ENCODE assay signal across 7 mouse cellular contexts in the genomic region with DNA sequence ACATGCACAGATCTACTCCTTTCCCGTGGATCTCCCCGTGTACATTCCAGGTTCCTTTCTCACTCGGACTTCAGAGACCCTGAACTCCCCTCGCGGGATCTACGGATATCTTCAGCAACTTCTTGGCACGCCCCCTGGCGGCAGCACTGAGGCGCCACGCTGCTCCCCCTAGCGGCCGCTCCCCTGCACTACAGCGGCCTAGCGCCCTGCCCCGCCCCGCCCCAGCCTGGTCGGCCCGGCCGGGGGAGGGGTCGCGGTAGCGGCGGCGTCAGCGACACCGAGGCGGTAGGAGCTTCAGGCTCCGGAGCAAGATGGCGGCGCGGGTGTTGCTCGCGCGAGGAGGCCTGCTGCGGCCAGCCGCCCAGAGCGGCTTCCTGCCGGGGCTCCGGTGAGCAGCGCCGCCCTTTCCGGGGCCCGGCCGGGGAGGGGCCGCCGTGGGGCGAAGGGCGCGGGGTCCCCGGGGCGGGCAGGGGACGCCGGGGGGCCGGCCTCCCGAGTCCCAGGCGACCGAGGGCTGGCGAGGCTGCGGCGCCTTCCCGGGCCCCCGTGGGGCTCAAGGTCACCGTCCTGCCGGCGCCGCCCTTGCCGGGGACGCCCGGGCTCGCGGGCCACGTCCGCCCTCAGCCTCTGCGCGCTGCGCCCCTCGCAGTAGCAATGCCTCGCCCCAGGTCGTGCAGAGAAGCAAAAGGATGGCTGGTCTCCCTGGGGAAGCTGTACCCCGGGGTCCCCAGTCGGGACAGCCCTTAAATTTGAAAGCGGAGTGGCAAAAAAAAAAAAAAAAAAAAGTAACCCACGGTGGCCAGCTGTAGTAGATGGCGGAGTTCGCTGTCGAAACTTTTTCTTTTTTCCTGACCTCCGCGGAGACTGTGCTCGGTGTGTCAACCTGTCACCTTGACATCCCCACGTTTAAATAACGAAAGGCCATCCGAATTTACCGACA. TPM values are rescaled to one million over a fixed set of nuclear protein-coding genes. Genes with fewer than 3 reads are reported as not detected.
A peak's percentile ranks its signal among the peaks of the same experiment; 100 is the strongest.
DNase-seq lines count a peak whose midpoint lies in the region; ATAC-seq and TF ChIP-seq lines count a peak whose summit lies in the region.

Gene Nipsnap2, plus strand, starts transcription at position 230 of the 940 bp plus-strand sequence.

- peak within 1 kb of the TSS; percentile 65 for H3K4me2 ChIP-seq in intestine, postnatal 0 days (replicated peaks; ENCODE audit: low read depth)
- H3K4me2 ChIP-seq in midbrain, embryonic 12.5 days (replicated peaks) = peak within 1 kb of the TSS; percentile 56

- intact Hi-C loops in left cerebral cortex, postnatal 4 days (cut with DNase I) = loop anchor here (5.0 kb wide), 2 partner anchors 113 to 663 kb away; no protein-coding TSS in a partner anchor

- peak; percentile 100 for TF ChIP-seq CTCF in intestine, postnatal 0 days (IDR thresholded peaks at IDR 0.05; ENCODE audit: low read depth)
- peak; percentile 100 for TF ChIP-seq CTCF in small intestine, adult 2 months (IDR thresholded peaks at IDR 0.05; ENCODE audit: extremely low read depth, insufficient read length, insufficient replicate concordance, low read depth, low read length)

- no peaks in the 10 kb centered on the region for H3K27me3 ChIP-seq in intestine, postnatal 0 days (replicated peaks; ENCODE audit: control insufficient read depth, insufficient read depth, low read length)
- 0 out of 2 replicates have a peak, but pooled peaks cover 2% of the 10 kb centered on the region for H3K27me3 ChIP-seq in midbrain, embryonic 12.5 days
- no peaks in the 10 kb centered on the region for H3K27me3 ChIP-seq in small intestine, adult 2 months (ENCODE audit: control insufficient read depth, insufficient read depth, low read length)

- peak within 1 kb of the TSS; percentile 66 for H3K4me3 ChIP-seq in intestine, postnatal 0 days (ENCODE audit: low read depth, low read length)
- H3K4me3 ChIP-seq in midbrain, embryonic 12.5 days = peak within 1 kb of the TSS; percentile 92
- H3K4me3 ChIP-seq in small intestine, adult 2 months (ENCODE audit: low read depth, low read length) = peak within 1 kb of the TSS; percentile 95

- WGBS in intestine, postnatal 0 days = 1% methylated on average over 74 of the region's 93 CpGs
- WGBS in midbrain, embryonic 12.5 days = under 1% methylated on average over 89 of the region's 93 CpGs
- WGBS in small intestine, adult 2 months = under 1% methylated on average over 92 of the region's 93 CpGs

- no peaks in the 10 kb centered on the region for H3K36me3 ChIP-seq in intestine, postnatal 0 days (ENCODE audit: control insufficient read depth, insufficient read depth)
- peaks cover 1% of the 10 kb centered on the region; the same call in 1 of the 2 replicates for H3K36me3 ChIP-seq in midbrain, embryonic 12.5 days
- no peaks in the 10 kb centered on the region for H3K36me3 ChIP-seq in small intestine, adult 2 months (ENCODE audit: control insufficient read depth, insufficient read depth, low read length)

- DNase-seq in adrenal gland, adult 2 months = peak; percentile 96
- DNase-seq in embryo, embryonic 9.5 days (ENCODE audit: extremely low spot score) = peak; percentile 99
- DNase-seq in gonadal fat pad, adult 2 months (ENCODE audit: low read depth) = no peak
- DNase-seq in left cerebral cortex, postnatal 4 days = peak; percentile 92

- TF ChIP-seq POLR2A in small intestine, adult 2 months (IDR thresholded peaks at IDR 0.05; ENCODE audit: low read depth, low read length) = peak; percentile 54

- peaks cover 14% of the 10 kb centered on the region; the same call in 1 of the 2 replicates for H3K4me1 ChIP-seq in intestine, postnatal 0 days (replicated peaks; ENCODE audit: control insufficient read depth, insufficient read depth, low read length)
- peaks cover 27% of the 10 kb centered on the region for H3K4me1 ChIP-seq in midbrain, embryonic 12.5 days
- H3K4me1 ChIP-seq in small intestine, adult 2 months (ENCODE audit: control insufficient read depth, insufficient read depth, insufficient read length, low read length) = peaks cover 7% of the 10 kb centered on the region

- ATAC-seq in intestine, postnatal 0 days = peak; percentile 94
- peak; percentile 96 for ATAC-seq in midbrain, embryonic 12.5 days (ENCODE audit: low FRiP score, low read depth)

- peak within 1 kb of the TSS; percentile 99 for H3K27ac ChIP-seq in intestine, postnatal 0 days (ENCODE audit: low read depth, low read length)
- H3K27ac ChIP-seq in midbrain, embryonic 12.5 days (replicated peaks) = peak within 1 kb of the TSS; percentile 89
- H3K27ac ChIP-seq in small intestine, adult 2 months (ENCODE audit: insufficient read depth, low read depth, low read length) = peak within 1 kb of the TSS; percentile 88

- H3K9ac ChIP-seq in intestine, postnatal 0 days (ENCODE audit: low read depth, low read length) = peak within 1 kb of the TSS; percentile 95
- peak within 1 kb of the TSS; percentile 93 for H3K9ac ChIP-seq in midbrain, embryonic 12.5 days (replicated peaks)

- H3K9me3 ChIP-seq in intestine, postnatal 0 days (ENCODE audit: control insufficient read depth) = no peaks in the 10 kb centered on the region
- no peaks in the 10 kb centered on the region for H3K9me3 ChIP-seq in midbrain, embryonic 12.5 days

RNA-seq across cellular contexts. Expression of gene Nipsnap2, which starts in this region (rescaled TPM):
- total RNA-seq in adrenal gland, adult 2 months (2021) = 100 to 1,000 TPM; 121 to 123 TPM
- polyA plus RNA-seq in adrenal gland, adult 2 months (2012; rRNA removed) = 35.0 and 44.8 TPM in 2 replicates
- 55.0 and 57.8 TPM in 2 replicates for polyA plus RNA-seq in gonadal fat pad, adult 2 months (2012; rRNA removed)
- 51.0 and 51.2 TPM in 2 replicates for polyA plus RNA-seq in intestine, postnatal 0 days (2015; fragmentation: Nextera tagmentation; extraction: Ambion mirVana)
- total RNA-seq in left cerebral cortex, postnatal 4 days (2021) = 10 to 100 TPM; 55.2 to 59.7 TPM
- polyA plus RNA-seq in midbrain, embryonic 12.5 days (2016; fragmentation: Nextera tagmentation; extraction: Ambion mirVana) = 81.5 and 83.3 TPM in 2 replicates
- 10.3 and 14.9 TPM in 2 replicates for polyA plus RNA-seq in small intestine, adult 2 months (2012; rRNA removed)
